Mouse (Mus musculus): ENCODE results near the gene Meiob.

The Meiob gene

DNA sequence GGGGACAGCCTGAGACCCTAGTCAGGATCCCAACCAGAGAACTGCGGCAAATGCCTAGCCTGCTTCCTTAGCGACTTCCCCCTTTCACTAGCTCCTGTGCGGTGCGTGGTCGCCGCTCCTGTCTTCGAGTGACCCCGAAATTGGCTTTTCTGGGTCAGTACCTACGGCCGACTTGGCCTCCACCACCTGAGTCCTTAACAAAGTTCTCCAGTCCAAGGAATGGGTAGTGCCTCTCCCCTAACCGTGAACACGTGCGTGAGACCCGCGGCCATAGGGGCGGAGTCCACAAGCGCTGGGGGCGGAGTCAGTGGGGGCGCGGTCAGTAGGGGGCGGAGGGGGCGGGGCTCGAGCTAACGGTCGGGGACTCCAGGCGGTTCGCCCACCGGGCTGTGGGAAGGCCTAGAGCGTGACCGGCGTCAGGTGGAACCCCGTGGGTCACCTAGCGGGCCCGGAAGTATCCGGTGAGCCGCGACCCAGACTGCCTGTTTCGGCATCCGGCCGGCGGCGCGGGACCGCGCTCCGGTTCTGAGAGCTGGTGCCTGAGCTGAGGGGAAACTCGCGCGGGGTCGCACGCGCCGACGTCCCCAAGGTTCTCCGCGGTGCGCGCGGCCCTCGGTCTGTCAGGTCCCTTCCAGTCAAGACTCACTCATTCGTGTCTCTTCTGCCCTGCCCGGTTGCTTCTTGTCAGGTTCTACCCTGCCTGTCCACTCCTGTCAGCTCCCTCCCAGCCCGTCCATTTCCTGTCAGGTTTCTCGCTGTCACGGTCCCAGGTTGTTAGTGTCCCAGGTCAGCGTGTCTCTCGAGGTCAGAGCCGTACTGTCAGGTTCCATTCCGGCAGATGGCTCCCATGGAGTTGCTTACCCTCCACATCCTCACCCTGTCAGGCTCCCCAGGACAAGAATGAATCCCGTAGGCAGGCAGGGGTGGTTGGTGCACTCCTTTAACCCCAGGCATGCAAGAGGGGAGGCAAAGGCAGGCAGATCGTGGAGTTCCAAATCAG lies at the start of gene Meiob:
Gene Meiob (plus strand): TSS at position 338 of the 1,000 bp plus-strand sequence.
- peak; percentile 83 for DNase-seq (ENCODE audit: low read depth)

DNA sequence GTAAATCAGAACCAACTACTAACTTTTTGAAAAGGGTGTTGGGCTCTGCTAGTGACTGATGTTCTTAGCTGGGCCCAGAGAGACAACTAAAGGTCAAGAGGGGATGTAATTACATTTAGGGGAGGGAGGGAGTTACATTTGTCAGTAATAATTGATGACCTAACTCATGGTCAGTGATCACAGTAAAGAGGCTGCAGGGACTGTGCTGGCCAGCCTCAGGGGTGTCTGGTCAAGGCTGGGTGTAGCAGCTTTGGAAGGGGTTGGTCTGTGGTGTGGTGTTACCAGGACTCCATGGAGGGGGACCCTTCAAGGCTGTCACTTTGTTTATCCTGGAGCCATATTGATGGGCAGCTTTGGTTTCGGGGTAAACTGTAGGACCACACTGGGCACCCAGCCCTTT lies 46.7 kb upstream of the Meiob start:
- DNase-seq (ENCODE audit: low read depth): no peak

DNA sequence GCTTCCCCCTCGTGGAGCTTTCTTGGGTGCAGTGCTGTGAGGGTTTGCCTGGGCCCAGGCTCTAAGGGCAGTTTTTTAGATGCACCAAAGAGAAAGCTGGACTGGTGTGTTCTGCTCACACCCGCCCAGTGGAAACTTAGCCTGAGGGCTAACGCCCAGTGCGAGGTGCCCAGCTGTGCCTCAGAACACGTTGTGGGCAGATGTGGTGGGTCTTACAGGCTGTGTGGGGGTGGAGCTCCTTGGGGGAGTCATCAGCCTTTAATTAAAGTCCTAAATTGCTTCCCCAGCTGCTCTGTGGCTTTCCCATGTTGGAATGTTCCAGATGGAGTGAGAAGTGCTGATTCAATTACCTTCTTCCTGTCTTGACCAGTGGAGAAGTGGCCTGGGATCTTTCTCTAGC lies 43.0 kb upstream of the Meiob start:
- no peak for DNase-seq (ENCODE audit: low read depth)

DNA sequence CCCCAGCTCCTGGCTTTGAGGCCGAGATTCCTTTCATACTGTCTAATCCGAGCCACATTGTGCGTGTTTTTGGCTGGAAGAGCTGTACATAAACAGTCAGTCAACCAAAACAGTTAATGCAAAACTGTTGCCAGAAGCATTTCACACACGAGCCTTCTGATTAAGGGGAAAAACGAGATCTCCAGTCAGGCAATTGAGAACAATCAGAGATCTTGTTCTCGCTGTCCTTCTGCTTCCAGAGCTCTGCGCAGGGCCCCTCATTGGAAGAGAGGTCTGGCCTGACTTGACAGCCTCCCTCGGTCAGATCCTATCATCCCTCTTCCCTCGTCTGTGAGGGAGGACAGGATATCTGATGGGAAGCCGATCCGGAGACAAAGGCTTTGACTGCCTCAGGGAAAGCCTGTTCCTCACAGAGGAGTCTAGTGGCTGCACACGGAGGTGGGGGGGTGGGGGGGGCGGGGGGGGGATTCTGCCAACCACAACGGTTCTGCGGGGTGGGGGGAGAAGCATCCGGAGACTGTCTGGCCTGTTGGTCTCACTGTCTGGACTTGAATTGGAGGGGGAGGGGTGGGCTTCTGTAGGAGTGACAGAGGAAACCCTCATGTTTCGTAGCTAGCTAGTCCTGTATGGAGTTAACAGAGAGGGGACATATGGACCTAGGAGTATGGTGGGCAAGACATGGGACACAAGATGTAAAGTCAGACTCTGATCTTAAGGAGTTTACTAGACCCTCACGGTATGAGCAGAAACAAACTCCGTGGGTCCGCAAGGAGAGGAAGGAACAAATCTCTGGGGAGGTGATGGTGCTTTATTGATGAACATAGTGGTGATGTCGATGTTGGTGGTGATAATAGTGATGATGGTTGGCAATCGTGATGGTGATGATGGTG lies 38.8 kb upstream of the Meiob start:
- DNase-seq (ENCODE audit: low read depth): no peak

DNA sequence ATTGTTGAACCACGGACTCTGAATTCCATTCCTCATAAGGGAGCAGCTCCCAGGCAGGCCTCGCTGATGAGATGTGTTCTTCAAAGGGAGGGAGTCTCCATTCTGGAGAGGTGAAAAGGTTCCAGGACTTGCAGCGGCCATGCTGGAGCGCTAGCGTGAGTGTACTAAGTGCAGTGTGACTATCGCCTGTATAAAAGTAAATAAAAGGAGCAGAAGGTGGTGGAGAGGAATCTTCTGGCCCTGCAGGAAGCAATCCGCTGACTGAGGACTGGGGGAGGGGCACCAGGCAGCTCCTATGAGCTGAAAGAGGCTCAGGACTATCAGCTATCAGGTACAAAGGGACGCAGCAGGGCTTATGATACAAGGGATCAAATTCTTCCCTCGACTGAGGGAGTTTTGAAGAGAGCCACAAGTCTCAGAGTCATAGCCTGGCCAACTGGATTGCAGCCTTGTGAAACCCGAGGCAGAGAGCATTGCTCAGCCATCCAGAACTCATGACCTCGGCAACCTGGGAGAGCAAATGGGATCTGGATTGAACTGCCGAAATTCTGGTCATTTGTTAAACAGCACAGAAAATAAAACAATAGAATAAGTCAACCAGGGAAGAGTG lies 37.7 kb upstream of the Meiob start:
- DNase-seq (ENCODE audit: low read depth): no peak

DNA sequence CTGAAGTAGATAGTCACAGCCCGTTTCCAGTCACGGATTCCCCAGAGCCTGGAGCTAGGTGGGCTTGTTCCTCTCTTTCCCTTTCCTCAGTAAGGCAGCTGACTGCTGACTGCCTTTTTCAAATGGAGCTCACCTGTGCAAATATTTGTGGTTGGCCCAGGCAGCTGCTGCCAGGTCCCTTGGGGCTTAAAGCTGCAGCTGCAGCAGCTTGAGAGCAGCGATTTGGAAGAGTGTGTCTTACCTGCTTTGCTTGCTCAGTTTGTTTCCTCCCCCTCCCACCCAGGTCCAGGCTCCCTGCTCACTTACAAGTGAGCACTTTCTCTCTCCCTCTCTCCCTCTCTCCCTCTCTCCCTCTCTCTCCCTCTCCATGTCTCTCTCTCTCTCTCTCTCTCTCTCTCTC lies 34.9 kb upstream of the Meiob start:
- no peak for DNase-seq (ENCODE audit: low read depth)

DNA sequence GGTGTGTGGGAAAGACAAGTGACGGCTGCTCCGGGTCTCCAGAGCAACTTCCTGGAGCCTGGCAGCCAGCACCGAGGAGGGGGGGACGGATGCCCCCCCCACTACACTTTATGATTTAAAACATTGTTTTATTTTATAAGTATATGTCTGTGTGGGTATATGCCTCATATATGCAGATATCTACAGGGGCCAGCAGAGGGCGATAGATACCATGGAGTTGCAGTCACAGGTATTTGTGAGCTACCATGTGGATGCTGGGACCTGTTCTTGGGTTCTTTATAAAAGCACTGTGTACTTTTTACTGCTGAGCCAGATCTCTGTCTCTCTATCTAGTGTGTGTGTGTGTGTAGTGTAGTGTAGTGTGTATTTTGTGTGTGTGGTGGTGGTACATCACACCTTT lies 30.8 kb upstream of the Meiob start:
- peak; percentile 34 for DNase-seq (ENCODE audit: low read depth)

DNA sequence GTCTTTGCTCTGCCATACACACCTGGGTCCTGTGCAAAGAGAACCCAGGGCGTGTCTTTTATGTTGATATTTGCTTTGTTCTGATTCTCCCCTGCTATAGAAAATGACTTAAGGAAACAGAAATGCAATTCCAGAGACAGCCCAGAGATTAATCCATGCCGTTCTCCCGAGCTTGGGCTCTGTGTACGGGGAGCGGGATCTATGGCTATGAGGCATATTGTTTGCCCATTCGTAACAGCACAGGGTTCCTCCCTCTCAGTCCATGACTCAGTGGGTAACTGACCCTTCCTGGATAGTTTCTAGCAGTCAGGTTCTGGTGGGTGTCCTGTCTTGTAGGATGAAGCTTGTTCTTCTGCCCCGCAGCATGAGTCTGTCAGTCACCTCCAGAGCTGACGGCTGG lies 28.9 kb upstream of the Meiob start:
- no peak for DNase-seq (ENCODE audit: low read depth)

DNA sequence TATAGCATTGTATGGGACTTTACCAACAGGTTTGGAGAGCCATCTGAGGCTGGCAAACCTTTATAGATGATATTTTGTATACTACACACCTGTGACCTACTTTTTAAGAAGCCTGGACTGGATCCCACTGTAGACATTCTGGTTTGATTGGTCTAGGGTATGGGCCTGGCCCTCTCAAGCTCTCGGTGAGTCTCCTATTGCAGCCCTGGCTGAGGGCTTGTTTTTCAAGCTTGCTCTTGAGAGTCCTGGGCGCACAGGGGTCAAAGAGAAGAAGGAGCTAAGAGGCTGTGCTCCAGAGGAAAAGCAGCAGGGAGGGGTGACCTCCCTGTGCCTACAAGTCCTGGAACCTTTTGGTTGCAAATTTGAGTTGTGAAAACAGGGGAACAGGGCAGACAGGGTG lies 27.0 kb upstream of the Meiob start:
- DNase-seq (ENCODE audit: low read depth): no peak

DNA sequence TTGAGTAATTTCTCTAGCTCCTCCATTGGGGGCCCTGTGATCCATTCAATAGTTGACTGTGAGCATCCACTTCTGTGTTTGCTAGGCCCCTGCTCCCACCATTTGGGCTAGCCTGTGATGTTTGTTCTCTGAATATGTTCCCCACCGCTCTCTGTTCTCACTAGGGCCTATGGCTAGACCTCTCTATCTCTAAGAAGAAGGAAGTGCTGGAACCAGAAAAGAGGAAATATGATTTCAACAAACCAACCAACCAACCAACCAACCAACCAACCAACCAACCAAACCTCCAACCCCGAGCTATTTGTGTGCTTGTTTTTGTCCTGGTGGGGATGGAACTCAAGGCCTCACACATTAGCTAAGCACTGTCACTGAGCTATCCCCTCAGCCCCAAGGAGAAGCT lies 23.3 kb upstream of the Meiob start:
- DNase-seq (ENCODE audit: low read depth): no peak

DNA sequence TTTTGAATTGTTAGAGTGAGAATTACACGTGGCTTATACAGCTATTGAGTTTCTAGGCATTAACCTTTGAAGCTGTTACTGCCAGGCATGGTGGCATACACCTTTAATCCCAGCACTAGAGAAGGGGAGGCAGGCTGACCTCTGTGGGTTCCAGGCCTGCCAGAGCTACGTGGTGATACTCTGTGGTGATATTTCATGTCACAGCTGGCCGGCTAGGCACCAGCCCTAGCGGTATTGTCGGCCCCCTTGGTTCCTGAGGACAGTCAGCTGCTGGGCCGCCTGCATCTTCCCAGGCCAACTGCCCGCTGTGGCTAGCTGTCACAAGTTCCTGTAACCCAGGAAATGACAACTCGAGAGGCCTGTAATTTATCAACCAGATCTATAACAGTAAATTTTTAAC lies 11.9 kb upstream of the Meiob start:
- no peak for DNase-seq (ENCODE audit: low read depth)

DNA sequence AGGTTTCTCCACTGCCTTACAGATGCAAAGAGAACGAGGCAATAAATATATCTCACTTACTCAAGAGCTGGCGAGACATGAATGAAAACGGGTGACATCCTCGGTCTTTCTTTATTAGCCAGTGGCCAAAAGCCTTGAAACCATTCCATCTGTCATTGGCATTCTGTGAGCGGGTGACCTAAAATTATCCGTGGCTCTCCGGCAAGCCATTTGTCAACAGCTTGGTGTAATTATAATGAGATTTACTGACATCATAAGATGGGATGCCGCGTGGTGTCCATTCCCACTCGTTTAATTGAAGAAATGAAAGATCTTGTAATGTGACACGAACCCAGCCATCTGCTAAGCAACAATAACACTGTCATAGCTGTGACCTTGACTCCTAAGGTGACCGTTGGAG lies 9.3 kb upstream of the Meiob start:
- no peak for DNase-seq (ENCODE audit: low read depth)

DNA sequence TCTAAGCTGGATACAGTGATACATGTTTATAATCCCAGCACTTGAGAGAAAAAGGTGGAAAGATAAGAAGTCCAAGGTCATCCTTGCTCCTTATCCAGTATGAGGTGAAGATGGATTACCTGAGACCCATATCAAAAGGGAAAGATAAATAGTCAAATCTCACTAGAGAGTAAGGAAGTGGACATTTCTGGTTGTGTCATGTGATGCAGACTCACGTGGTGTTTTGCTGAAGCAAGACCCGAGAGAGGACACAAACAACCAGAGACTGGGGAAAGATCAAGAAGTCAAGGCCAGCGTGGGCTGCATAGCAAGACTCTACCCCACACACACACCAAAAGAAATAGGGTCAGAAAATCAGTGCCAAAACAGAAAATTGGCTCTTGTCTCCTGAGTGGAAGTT lies 7.1 kb upstream of the Meiob start:
- DNase-seq (ENCODE audit: low read depth): no peak

DNA sequence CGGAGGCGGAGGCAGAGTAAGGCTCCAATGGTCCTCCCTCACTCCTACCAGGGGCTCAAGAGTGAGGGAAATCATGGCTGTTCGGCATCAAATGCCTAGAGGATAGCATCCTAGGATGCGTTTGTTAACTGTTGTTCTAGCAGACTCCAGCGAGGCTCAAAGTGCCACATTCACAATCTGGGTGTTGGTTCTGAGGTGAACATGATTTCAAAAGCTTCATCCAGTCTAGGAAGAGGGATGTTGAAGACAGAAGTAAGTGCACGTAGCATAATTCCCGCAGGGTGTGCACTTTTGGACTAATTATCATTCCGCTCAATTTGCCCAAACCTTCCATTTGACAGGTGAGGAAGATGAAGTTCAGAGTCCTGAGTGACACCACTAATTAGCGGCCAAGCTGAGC lies 5.9 kb upstream of the Meiob start:
- DNase-seq (ENCODE audit: low read depth): no peak

DNA sequence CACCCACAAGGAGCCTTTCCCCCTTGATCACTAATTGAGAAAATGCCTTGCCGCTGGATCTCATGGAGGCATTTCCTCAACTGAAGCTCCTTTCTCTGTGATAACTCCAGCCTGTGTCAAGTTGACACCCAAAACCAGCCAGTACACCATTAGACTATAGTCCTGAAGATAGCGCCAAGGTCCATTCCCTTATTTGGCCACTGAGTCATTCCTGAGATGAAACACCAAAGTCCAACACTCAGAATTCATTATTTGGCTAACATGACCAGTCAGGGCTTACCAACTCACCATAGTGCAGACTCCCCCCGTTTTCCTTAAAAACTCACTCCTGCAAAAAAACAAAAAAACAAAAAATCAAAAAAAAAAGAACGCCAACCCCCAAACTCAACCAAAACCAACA lies 4.6 kb upstream of the Meiob start:
- no peak for DNase-seq (ENCODE audit: low read depth)

DNA sequence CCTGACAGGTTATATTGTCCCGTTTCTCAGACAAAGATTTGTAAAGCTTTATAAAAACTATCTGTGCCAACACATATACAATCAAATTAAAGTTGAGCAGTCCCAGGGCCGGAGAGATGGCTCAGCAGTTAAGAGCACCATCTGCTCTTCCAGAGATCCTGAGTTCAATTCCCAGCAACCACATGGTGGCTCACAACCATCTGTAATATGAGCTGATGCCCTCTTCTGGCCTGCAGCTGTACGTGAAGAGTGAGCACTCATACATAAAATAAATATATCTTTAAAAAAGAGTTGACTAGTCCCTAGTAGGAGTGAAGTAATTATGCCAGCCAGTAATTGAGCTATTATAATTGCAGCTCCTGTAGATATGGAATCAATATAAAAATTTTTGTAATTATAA lies 3.6 kb upstream of the Meiob start:
- DNase-seq (ENCODE audit: low read depth): no peak

DNA sequence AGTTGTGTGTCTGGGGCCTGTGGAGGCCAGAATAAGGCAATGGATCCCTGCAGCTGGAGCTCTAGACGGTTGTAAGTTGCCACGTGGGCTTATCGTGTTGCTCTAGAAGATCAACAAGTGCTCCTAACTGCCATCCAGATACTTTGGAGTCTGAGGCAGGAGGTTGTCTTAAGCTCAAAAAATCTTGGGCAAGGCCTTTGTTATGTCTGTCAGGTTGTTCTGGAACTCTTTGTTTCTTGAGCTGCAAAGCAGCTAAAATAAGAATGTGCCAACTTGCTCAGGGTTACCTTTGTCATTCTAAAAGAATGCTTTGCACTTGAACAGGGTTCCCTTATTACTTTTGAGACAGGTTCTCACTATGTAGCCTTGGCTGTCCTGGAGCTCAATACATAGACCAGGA lies 7.1 kb downstream of the Meiob start:
- DNase-seq (ENCODE audit: low read depth): no peak

DNA sequence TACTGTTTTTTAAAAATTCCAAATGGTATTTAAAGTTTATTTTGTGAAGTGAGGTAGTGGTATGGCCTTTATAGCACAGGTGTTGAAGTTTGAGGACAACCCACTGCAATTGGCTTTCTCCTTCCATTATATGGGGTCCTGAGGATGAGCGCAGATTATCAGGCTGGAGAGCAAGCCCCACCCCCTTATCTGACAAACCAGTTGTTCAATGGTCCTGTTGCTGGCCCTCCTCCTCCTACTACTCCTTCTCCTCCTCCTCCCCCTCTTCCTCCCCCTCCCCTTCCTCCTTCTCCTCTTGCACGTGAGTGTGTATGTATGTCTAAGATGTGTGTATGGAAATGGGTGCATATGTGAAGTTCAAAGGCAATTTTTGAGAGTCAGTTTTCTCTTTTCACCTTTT lies 8.1 kb downstream of the Meiob start:
- no peak for DNase-seq (ENCODE audit: low read depth)

DNA sequence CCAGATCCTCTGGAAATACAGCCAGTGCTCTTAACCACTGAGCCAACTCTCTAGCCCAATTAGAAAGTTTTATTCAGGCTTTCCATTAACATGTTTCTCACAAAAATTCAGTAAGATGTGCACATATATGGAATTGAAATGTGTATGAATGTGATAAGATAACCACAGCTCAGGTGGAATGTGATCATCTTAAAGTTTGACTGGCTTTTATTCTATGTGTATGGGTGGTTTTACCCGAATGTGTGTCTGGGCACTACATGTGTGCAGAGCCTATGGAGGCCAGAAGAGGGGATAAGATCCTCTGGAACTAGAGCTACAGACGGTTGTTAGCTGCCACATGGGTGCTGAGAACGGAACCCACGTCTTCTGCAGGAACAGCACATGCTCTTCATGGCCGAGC lies 11.2 kb downstream of the Meiob start:
- DNase-seq (ENCODE audit: low read depth): no peak

DNA sequence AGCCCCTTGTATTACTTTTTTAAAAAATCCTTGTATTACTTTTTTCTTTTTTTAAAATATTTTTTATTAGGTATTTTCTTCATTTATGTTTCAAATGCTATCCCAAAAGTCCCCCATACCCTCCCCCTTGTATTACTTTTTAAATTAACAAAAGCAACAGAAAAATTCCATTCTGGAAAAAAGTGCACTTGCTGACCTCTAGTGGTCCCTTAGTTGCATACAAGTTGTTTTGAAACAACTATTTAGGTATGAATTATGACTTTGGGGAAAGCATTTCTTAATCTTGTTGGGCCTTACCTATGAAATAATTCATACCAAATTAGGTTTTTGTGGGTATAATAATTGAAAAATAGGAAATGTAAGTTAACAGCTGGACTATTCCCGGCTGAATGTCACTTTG lies 13.4 kb downstream of the Meiob start:
- DNase-seq (ENCODE audit: low read depth): peak; percentile 25

DNA sequence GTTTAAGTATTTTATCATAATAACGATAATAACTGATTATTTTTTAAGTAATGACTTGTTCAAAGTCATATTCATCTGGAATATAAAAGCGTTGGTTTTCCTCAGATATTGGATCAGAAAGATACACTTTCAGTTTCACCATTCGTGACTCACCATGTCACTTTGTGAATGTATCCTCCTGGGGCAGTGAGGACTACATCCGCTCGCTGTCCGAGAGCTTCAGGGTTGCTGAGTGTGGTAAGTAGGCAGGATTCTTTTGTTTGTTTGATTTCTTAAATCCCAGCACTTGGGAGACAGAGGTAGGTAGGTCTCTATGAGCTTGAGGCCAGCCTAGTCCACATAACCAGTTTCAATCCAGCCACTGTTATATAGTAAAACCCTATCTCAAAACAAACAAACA lies 14.1 kb downstream of the Meiob start:
- no peak for DNase-seq (ENCODE audit: low read depth)

DNA sequence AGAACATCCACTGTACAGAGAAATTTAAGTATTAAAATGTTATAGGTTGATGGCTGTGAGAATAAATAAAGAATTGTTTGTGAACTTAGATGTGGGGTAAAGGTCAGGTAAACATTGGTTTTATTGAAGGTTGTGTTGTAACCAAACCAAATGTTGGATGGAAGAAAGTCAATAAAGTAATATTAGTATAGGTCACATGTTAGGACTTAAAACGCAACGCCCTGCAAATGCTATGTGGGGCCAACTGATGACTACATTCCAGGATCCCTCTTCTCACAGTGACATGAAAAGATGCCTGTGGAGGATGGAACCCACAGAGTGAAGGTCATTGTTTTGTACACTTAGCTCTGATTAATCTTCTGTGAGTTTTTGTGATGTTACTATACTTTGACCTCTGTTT lies 15.4 kb downstream of the Meiob start:
- no peak for DNase-seq (ENCODE audit: low read depth)
